Mouse (Mus musculus): ENCODE results near the gene Cap1. TPM values are rescaled to one million over a fixed set of nuclear protein-coding genes. Genes with fewer than 3 reads are reported as not detected.

The Cap1 gene
- polyA plus RNA-seq, 2 experiments: 68.0 to 95.8 TPM

- no peak for ATAC-seq (ENCODE audit: low FRiP score, low read depth)
- Histone ChIP-seq H3K9ac (ENCODE audit: low read depth, low read length, severe bottlenecking) (no peak overlapping the region), H3K4me2 (replicated peaks; ENCODE audit: low read depth, low read length, severe bottlenecking) (no peak overlapping the region), H3K27me3 (ENCODE audit: control insufficient read depth, insufficient read depth, low read length) (no peaks in the 10 kb centered on the region), H3K36me3 (ENCODE audit: control insufficient read depth, insufficient read depth, low read length) (no peaks in the 10 kb centered on the region), H3K4me3 (replicated peaks; ENCODE audit: low read length) (no peak overlapping the region), H3K4me1 (ENCODE audit: control insufficient read depth, insufficient read depth, low read length) (peaks cover 18% of the 10 kb centered on the region), H3K27ac (replicated peaks; ENCODE audit: low read depth, low read length) (no peak overlapping the region), H3K9me3 (ENCODE audit: control insufficient read depth, low read length) (no peaks in the 10 kb centered on the region)
- 80% methylated on average over 3 of the region's 3 CpGs for WGBS
- DNase-seq (ENCODE audit: low spot score): no peak
- TF ChIP-seq POLR2A (IDR thresholded peaks at IDR 0.05; ENCODE audit: borderline replicate concordance, extremely low read depth, insufficient read depth, insufficient read length): no peak
Measured at GRCm38 (mm10) chr4:122882544-122882943, 3.3 kb downstream of the Cap1 start.

- Histone ChIP-seq H3K27me3 (ENCODE audit: control insufficient read depth, insufficient read depth, low read length) (no peaks in the 10 kb centered on the region), H3K4me3 (replicated peaks; ENCODE audit: low read length) (no peak overlapping the region), H3K9ac (ENCODE audit: low read depth, low read length, severe bottlenecking) (no peak overlapping the region), H3K4me1 (ENCODE audit: control insufficient read depth, insufficient read depth, low read length) (peaks cover under 1% of the 10 kb centered on the region; the same call in 1 of the 2 replicates), H3K9me3 (ENCODE audit: control insufficient read depth, low read length) (no peaks in the 10 kb centered on the region), H3K36me3 (ENCODE audit: control insufficient read depth, insufficient read depth, low read length) (no peaks in the 10 kb centered on the region), H3K27ac (replicated peaks; ENCODE audit: low read depth, low read length) (no peak overlapping the region), H3K4me2 (replicated peaks; ENCODE audit: low read depth, low read length, severe bottlenecking) (no peak overlapping the region)
- TF ChIP-seq POLR2A (IDR thresholded peaks at IDR 0.05; ENCODE audit: borderline replicate concordance, extremely low read depth, insufficient read depth, insufficient read length): no peak
- no peak for DNase-seq (ENCODE audit: low spot score)
- ATAC-seq (ENCODE audit: low FRiP score, low read depth): no peak
- WGBS: 90% methylated on average over 2 of the region's 2 CpGs
Measured at GRCm38 (mm10) chr4:122878333-122879070, 7.4 kb downstream of the Cap1 start.

- no peak overlapping the region for H3K4me3 ChIP-seq (replicated peaks; ENCODE audit: low read length)
- no peak for ATAC-seq (ENCODE audit: low FRiP score, low read depth)
- H3K4me2 ChIP-seq (replicated peaks; ENCODE audit: low read depth, low read length, severe bottlenecking): no peak overlapping the region
- TF ChIP-seq POLR2A (IDR thresholded peaks at IDR 0.05; ENCODE audit: borderline replicate concordance, extremely low read depth, insufficient read depth, insufficient read length): no peak
- H3K36me3 ChIP-seq (ENCODE audit: control insufficient read depth, insufficient read depth, low read length): peaks cover 39% of the 10 kb centered on the region
- DNase-seq (ENCODE audit: low spot score): no peak
- no peaks in the 10 kb centered on the region for H3K27me3 ChIP-seq (ENCODE audit: control insufficient read depth, insufficient read depth, low read length)
- no peaks in the 10 kb centered on the region for H3K9me3 ChIP-seq (ENCODE audit: control insufficient read depth, low read length)
- 86% methylated on average over 4 of the region's 4 CpGs for WGBS
- H3K4me1 ChIP-seq (ENCODE audit: control insufficient read depth, insufficient read depth, low read length): no peaks in the 10 kb centered on the region
- no peak overlapping the region for H3K9ac ChIP-seq (ENCODE audit: low read depth, low read length, severe bottlenecking)
- no peak overlapping the region for H3K27ac ChIP-seq (replicated peaks; ENCODE audit: low read depth, low read length)
Measured at GRCm38 (mm10) chr4:122873512-122873911, 12.3 kb downstream of the Cap1 start.

GRCm38 (mm10) chr4:122873003-122873402, 12.9 kb downstream of the Cap1 start:
- ATAC-seq (ENCODE audit: low FRiP score, low read depth): no peak
- Histone ChIP-seq H3K27me3 (ENCODE audit: control insufficient read depth, insufficient read depth, low read length) (no peaks in the 10 kb centered on the region), H3K36me3 (ENCODE audit: control insufficient read depth, insufficient read depth, low read length) (peaks cover 43% of the 10 kb centered on the region), H3K27ac (replicated peaks; ENCODE audit: low read depth, low read length) (no peak overlapping the region), H3K9me3 (ENCODE audit: control insufficient read depth, low read length) (no peaks in the 10 kb centered on the region), H3K4me2 (replicated peaks; ENCODE audit: low read depth, low read length, severe bottlenecking) (no peak overlapping the region), H3K4me1 (ENCODE audit: control insufficient read depth, insufficient read depth, low read length) (no peaks in the 10 kb centered on the region), H3K9ac (ENCODE audit: low read depth, low read length, severe bottlenecking) (no peak overlapping the region), H3K4me3 (replicated peaks; ENCODE audit: low read length) (no peak overlapping the region)
- 81% methylated on average over 5 of the region's 5 CpGs for WGBS
- no peak for TF ChIP-seq POLR2A (IDR thresholded peaks at IDR 0.05; ENCODE audit: borderline replicate concordance, extremely low read depth, insufficient read depth, insufficient read length)
- no peak for DNase-seq (ENCODE audit: low spot score)

GRCm38 (mm10) chr4:122871989-122872388, 13.9 kb downstream of the Cap1 start:
- H3K4me2 ChIP-seq (replicated peaks; ENCODE audit: low read depth, low read length, severe bottlenecking): no peak overlapping the region
- no peaks in the 10 kb centered on the region for H3K27me3 ChIP-seq (ENCODE audit: control insufficient read depth, insufficient read depth, low read length)
- no peak overlapping the region for H3K4me3 ChIP-seq (replicated peaks; ENCODE audit: low read length)
- no peak for ATAC-seq (ENCODE audit: low FRiP score, low read depth)
- H3K36me3 ChIP-seq (ENCODE audit: control insufficient read depth, insufficient read depth, low read length): peaks cover 51% of the 10 kb centered on the region
- 80% methylated on average over 2 of the region's 2 CpGs for WGBS
- DNase-seq (ENCODE audit: low spot score): no peak
- no peak overlapping the region for H3K9ac ChIP-seq (ENCODE audit: low read depth, low read length, severe bottlenecking)
- H3K4me1 ChIP-seq (ENCODE audit: control insufficient read depth, insufficient read depth, low read length): no peaks in the 10 kb centered on the region
- no peak overlapping the region for H3K27ac ChIP-seq (replicated peaks; ENCODE audit: low read depth, low read length)
- no peaks in the 10 kb centered on the region for H3K9me3 ChIP-seq (ENCODE audit: control insufficient read depth, low read length)
- no peak for TF ChIP-seq POLR2A (IDR thresholded peaks at IDR 0.05; ENCODE audit: borderline replicate concordance, extremely low read depth, insufficient read depth, insufficient read length)

Measured in limb, embryonic 14.5 days (tissue).